In genomic region chr13:91387913-91388312, GRCm38 (mm10) we compare ENCODE assay signal across 20 mouse cellular contexts.
DNase-seq lines count a peak whose midpoint lies in the region; ATAC-seq lines count a peak whose summit lies in the region.
"Had no signal": no experiment of that assay in that cellular context is flagged by ENCODE, and none has a peak within 500 bp of the region (broad histone marks: within the 10 kb centered on the region; RNA-seq: fewer than 3 reads in every experiment).

No protein-coding gene starts in this region.

- peak; percentile 39; the same call in 1 of the 2 replicates for ATAC-seq in forebrain, embryonic 13.5 days
- peak; percentile 55; the same call in 1 of the 2 replicates for ATAC-seq in kidney, embryonic 14.5 days (ENCODE audit: low FRiP score, low TSS enrichment)
- ATAC-seq: liver, embryonic 12.5 days had no signal

- H3K4me1 ChIP-seq in forebrain, embryonic 13.5 days: peaks cover 32% of the 10 kb centered on the region
- peaks cover 38% of the 10 kb centered on the region for H3K4me1 ChIP-seq in forebrain, embryonic 10.5 days
- no peaks in the 10 kb centered on the region for H3K4me1 ChIP-seq in kidney, embryonic 14.5 days (ENCODE audit: control insufficient read depth, insufficient read depth, low read length)
- H3K4me1 ChIP-seq: liver, embryonic 12.5 days had no signal

- no peaks in the 10 kb centered on the region for H3K36me3 ChIP-seq in forebrain, embryonic 13.5 days (ENCODE audit: poor library complexity, severe bottlenecking)
- no peaks in the 10 kb centered on the region for H3K36me3 ChIP-seq in forebrain, embryonic 10.5 days (replicated peaks)
- H3K36me3 ChIP-seq in kidney, embryonic 14.5 days (ENCODE audit: control insufficient read depth, insufficient read depth, low read length): no peaks in the 10 kb centered on the region
- H3K36me3 ChIP-seq: G1E; hindbrain, embryonic 10.5 days; limb, embryonic 12.5 days; liver, embryonic 12.5 days; midbrain, embryonic 10.5 days had no signal

- H3K4me3 ChIP-seq in forebrain, embryonic 13.5 days: no peak overlapping the region
- no peak overlapping the region for H3K4me3 ChIP-seq in forebrain, embryonic 10.5 days
- no peak overlapping the region for H3K4me3 ChIP-seq in kidney, embryonic 14.5 days (ENCODE audit: low read length)
- H3K4me3 ChIP-seq: hindbrain, embryonic 10.5 days; limb, embryonic 12.5 days; liver, embryonic 12.5 days; midbrain, embryonic 10.5 days had no signal

- no peak for DNase-seq in forebrain, embryonic 10.5 days (ENCODE audit: extremely low spot score, low spot score)
- DNase-seq in kidney, adult 18-20 months: no peak
- peak; percentile 42 for DNase-seq in retina, postnatal 1 day
- no peak for DNase-seq in retina, embryonic 14.5 days (ENCODE audit: low spot score)
- peak; percentile 45 for DNase-seq in telencephalon, adult 2 months (ENCODE audit: low read depth, low spot score)
- no peak for DNase-seq in gastrocnemius, postnatal 4 days (ENCODE audit: low spot score in 2 of 2)
- DNase-seq: cerebellum, adult 8-10 months; gastrocnemius, postnatal 14 days; kidney, adult 8-10 months; lung, embryonic 14.5 days; lung, postnatal 36 days; spleen, adult 18-20 months; thymus, postnatal 4 days had no signal

- no peak overlapping the region for H3K27ac ChIP-seq in forebrain, embryonic 13.5 days
- H3K27ac ChIP-seq in forebrain, embryonic 10.5 days: no peak overlapping the region
- H3K27ac ChIP-seq in kidney, embryonic 14.5 days (ENCODE audit: low read depth, low read length): no peak overlapping the region
- H3K27ac ChIP-seq: hindbrain, embryonic 10.5 days; limb, embryonic 12.5 days; liver, embryonic 12.5 days; midbrain, embryonic 10.5 days had no signal

- no peaks in the 10 kb centered on the region for H3K9me3 ChIP-seq in forebrain, embryonic 13.5 days (replicated peaks)
- H3K9me3 ChIP-seq in forebrain, embryonic 10.5 days: no peaks in the 10 kb centered on the region
- no peaks in the 10 kb centered on the region for H3K9me3 ChIP-seq in kidney, embryonic 14.5 days (ENCODE audit: control insufficient read depth, low read length)
- H3K9me3 ChIP-seq: G1E; hindbrain, embryonic 10.5 days; limb, embryonic 12.5 days; liver, embryonic 12.5 days; midbrain, embryonic 10.5 days had no signal

- H3K27me3 ChIP-seq in forebrain, embryonic 13.5 days: no peaks in the 10 kb centered on the region
- no peaks in the 10 kb centered on the region for H3K27me3 ChIP-seq in forebrain, embryonic 10.5 days (ENCODE audit: poor library complexity, severe bottlenecking)
- no peaks in the 10 kb centered on the region for H3K27me3 ChIP-seq in kidney, embryonic 14.5 days (ENCODE audit: control insufficient read depth, insufficient read depth, low read length)
- H3K27me3 ChIP-seq: limb, embryonic 12.5 days; liver, embryonic 12.5 days had no signal

- no peak overlapping the region for H3K9ac ChIP-seq in forebrain, embryonic 13.5 days
- no peak overlapping the region for H3K9ac ChIP-seq in kidney, embryonic 14.5 days (ENCODE audit: low read depth, low read length)
- H3K9ac ChIP-seq: limb, embryonic 12.5 days; liver, embryonic 12.5 days; lung, embryonic 14.5 days had no signal

- 50% methylated on average over 10 of the region's 10 CpGs for WGBS in forebrain, embryonic 13.5 days
- WGBS in forebrain, embryonic 10.5 days: 75% methylated on average over 10 of the region's 10 CpGs
- WGBS in kidney, embryonic 14.5 days: 60% methylated on average over 10 of the region's 10 CpGs

- no peak overlapping the region for H3K4me2 ChIP-seq in forebrain, embryonic 13.5 days
- H3K4me2 ChIP-seq in kidney, embryonic 14.5 days (replicated peaks; ENCODE audit: low read depth, low read length): no peak overlapping the region
- H3K4me2 ChIP-seq: limb, embryonic 12.5 days; liver, embryonic 12.5 days; lung, embryonic 14.5 days had no signal

Comparison
In these comparisons a context has a peak if more than half of its experiments do, and no peak if none do; other contexts are left out.
1. DNase-seq: peak in retina, postnatal 1 day (single experiment) and telencephalon, adult 2 months (single experiment); none in forebrain, embryonic 10.5 days (single experiment), kidney, adult 18-20 months (single experiment), retina, embryonic 14.5 days (single experiment) and gastrocnemius, postnatal 4 days (0 of 2).